Mouse (Mus musculus) liver, embryonic 11.5 days (tissue): ENCODE measurements at regions not wholly inside any gene's neighbourhood (a gene's known extent, or its start where the extent isn't known, plus 50 kb on each side); places are given as distances from the start of the nearest gene placed in this dataset.

Source experiments
- ATAC-seq: fragments of 200-750 bp; cut with Nextera tagmentation; replicated peaks from 2 replicates; pipeline ENCODE4 v1.8.0; 2017; ENCODE audit warnings: moderate number of reproducible peaks, mild to moderate bottlenecking, moderate TSS enrichment, moderate library complexity; ENCODE audit not compliant: low FRiP score
- DNase-seq: peaks from one replicate; pipeline ENCODE4 v3.0.0-alpha.2; 2017; ENCODE audit warnings: low spot score
- H3K27ac ChIP-seq: fragments of 300-500 bp; sonication (generic); 2 replicates; pipeline ENCODE4 v1.5.1; 2014; ENCODE audit warnings: mild to moderate bottlenecking, low read depth, low read length, control low read depth
- H3K27me3 ChIP-seq: fragments of 300-500 bp; sonication (generic); replicated peaks from 2 replicates; pipeline ENCODE4 v1.6.1; 2014; ENCODE audit warnings: low read length, mixed read lengths; ENCODE audit not compliant: control insufficient read depth, insufficient read depth
- H3K36me3 ChIP-seq: fragments of 300-500 bp; sonication (generic); 2 replicates; pipeline ENCODE4 v1.6.1; 2014; ENCODE audit warnings: mild to moderate bottlenecking, low read length, moderate library complexity, mixed read lengths; ENCODE audit not compliant: control insufficient read depth, insufficient read depth
- H3K4me1 ChIP-seq: fragments of 300-500 bp; sonication (generic); replicated peaks from 2 replicates; pipeline ENCODE4 v1.6.1; 2014; ENCODE audit warnings: low read length, mixed read lengths; ENCODE audit not compliant: control insufficient read depth, insufficient read depth
- H3K4me2 ChIP-seq: fragments of 300-500 bp; sonication (generic); 2 replicates; pipeline ENCODE4 v1.6.1; 2014; ENCODE audit warnings: mild to moderate bottlenecking, control low read depth, moderate library complexity
- H3K4me3 ChIP-seq: fragments of 300-500 bp; sonication (generic); 2 replicates; pipeline ENCODE4 v1.5.1; 2014; ENCODE audit warnings: low read depth, low read length, control low read depth
- H3K9ac ChIP-seq: fragments of 300-500 bp; sonication (generic); 2 replicates; pipeline ENCODE4 v1.6.1; 2014; ENCODE audit warnings: low read depth, low read length, control low read depth
- H3K9me3 ChIP-seq: fragments of 300-500 bp; sonication (generic); 2 replicates; pipeline ENCODE4 v1.6.1; 2016; ENCODE audit warnings: low read length, inconsistent platforms, mixed read lengths; ENCODE audit not compliant: control insufficient read depth
- WGBS: fragments of 180-500 bp; shearing (Covaris S2); extraction: QIAGEN DNeasy Blood & Tissue Kit; methylation state at CpG from one replicate; pipeline ENCODE4 v1.1.7; 2014; 5-methylcytosine and 5-hydroxymethylcytosine counted together

DNA sequence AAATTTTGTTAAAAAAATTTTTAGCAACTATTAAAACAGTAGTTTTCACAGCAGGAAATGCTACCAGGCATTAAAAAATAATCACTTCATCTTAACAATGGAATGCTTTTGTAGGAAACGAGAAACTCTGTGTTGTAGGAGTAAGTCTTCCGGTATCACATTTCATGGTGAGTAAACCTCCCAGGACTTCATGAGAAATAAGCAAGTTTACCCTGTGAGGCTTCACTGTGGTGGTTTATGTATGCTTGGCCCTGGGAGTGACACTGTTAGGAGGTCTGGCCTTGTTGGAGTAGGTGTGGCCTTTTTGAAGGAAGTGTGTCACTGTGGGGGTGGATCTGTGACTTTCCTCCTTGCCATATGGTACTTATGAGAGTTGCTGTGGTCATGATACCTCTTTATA is 289.0 kb upstream of the Igfbp3 start:
- H3K4me1 ChIP-seq: no peaks in the 10 kb centered on the region
- no peaks in the 10 kb centered on the region for H3K36me3 ChIP-seq
- 73% methylated on average over 2 of the region's 2 CpGs for WGBS
- H3K27me3 ChIP-seq: no peaks in the 10 kb centered on the region
- no peak overlapping the region for H3K27ac ChIP-seq
- no peak overlapping the region for H3K4me2 ChIP-seq
- ATAC-seq: no peak
- H3K4me3 ChIP-seq: no peak overlapping the region
- H3K9me3 ChIP-seq: no peaks in the 10 kb centered on the region
- H3K9ac ChIP-seq: no peak overlapping the region
- DNase-seq: no peak

DNA sequence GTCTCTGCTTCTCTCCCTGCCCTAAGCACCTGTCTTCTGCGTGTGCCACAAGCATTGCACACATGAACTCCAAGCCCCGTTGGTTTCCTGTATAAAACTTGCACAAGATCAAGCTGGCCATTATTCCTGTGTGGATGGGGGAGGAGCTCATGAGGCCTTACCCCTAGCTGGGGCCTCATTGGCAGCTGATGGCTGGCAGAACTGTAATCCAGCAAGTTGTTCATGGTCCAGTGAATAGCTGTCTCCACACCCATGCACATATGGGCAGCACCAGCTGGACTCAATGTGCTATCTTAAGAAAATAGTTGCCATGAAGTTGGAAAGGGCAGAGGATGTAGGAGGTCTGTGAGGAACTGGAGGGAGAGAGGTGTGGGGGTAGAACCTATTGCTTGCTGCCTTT is 288.3 kb upstream of the Igfbp3 start:
- H3K4me1 ChIP-seq: no peaks in the 10 kb centered on the region
- H3K27ac ChIP-seq: no peak overlapping the region
- no peak for ATAC-seq

GRCm38 (mm10) chr11:7497803-7498202 is 284.1 kb upstream of the Igfbp3 start:
- Histone ChIP-seq H3K9me3 (no peaks in the 10 kb centered on the region), H3K9ac (no peak overlapping the region), H3K27me3 (no peaks in the 10 kb centered on the region), H3K4me3 (no peak overlapping the region), H3K4me2 (no peak overlapping the region), H3K27ac (no peak overlapping the region), H3K4me1 (no peaks in the 10 kb centered on the region), H3K36me3 (no peaks in the 10 kb centered on the region)
- DNase-seq: no peak
- WGBS: 57% methylated on average over 6 of the region's 6 CpGs
- no peak for ATAC-seq

More for the DNA sequence above, 288.3 kb upstream of the Igfbp3 start:
- no peaks in the 10 kb centered on the region for H3K27me3 ChIP-seq
- H3K9ac ChIP-seq: no peak overlapping the region
- WGBS: 67% methylated on average over 2 of the region's 2 CpGs
- H3K4me2 ChIP-seq: no peak overlapping the region
- DNase-seq: no peak
- no peak overlapping the region for H3K4me3 ChIP-seq
- no peaks in the 10 kb centered on the region for H3K36me3 ChIP-seq
- no peaks in the 10 kb centered on the region for H3K9me3 ChIP-seq

DNA sequence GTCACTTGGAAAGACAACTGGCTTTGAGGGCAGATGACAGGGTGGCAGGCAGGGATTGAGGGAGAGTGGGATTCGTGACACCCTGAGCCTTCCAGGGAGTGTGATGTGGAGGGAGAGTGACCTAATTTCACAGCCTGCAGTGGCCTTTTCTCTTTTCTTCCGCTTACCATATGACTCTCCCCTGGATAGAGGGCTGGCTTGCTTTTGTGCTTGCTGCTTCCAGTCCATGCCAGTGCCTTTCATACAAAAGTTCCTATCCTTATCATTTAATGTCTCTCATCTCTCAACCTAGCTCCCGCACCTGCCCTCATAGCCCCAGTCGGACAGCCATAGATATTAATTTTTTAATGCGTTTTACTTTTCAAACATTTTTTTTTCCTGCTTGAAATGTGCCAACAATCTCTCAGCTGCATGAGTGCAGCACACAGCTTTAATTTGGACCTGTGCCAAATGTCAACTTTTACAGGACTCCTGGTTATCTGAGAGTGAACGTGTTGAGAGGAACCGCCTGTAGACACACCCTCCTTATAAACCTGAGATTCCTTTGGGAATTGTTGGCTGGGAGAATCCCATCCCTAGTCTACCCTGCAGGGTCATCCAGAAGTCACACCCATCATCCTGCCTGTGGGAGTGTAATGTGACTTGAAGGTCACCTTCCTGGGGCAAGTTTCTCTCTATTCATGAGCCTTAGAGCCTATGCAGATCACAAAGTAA is 260.3 kb upstream of the Igfbp3 start:
- Histone ChIP-seq H3K36me3 (no peaks in the 10 kb centered on the region), H3K4me3 (no peak overlapping the region), H3K9me3 (no peaks in the 10 kb centered on the region), H3K9ac (no peak overlapping the region), H3K27ac (no peak overlapping the region), H3K4me1 (no peaks in the 10 kb centered on the region), H3K27me3 (no peaks in the 10 kb centered on the region), H3K4me2 (no peak overlapping the region)
- 83% methylated on average over 7 of the region's 7 CpGs for WGBS
- DNase-seq (no peak), ATAC-seq (no peak)

DNA sequence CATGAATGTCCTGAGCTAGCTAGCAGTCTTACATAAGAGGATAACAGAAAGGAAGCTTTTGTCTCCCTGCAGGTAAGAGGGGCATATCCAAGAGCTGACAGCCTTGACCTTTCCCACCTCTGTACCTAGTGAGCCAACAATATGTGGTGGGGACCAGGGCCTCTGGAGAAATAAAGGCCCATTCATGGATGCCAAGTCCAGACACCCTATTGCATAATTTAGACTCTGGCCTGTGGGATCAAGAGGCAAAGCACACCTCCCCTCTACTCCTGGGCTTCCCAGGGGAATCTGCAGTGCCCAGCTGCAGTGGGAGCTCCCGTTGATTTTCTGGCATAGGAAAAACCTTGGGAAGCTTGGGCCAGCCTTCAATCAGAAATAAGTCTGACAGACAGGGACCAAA is 251.8 kb upstream of the Igfbp3 start:
- DNase-seq (no peak), ATAC-seq (no peak)
- no peaks in the 10 kb centered on the region for H3K27me3 ChIP-seq
- no peaks in the 10 kb centered on the region for H3K36me3 ChIP-seq
- H3K4me3 ChIP-seq: no peak overlapping the region
- no peak overlapping the region for H3K4me2 ChIP-seq
- no peak overlapping the region for H3K9ac ChIP-seq
- WGBS: 87% methylated on average over 1 of the region's 1 CpGs
- no peaks in the 10 kb centered on the region for H3K4me1 ChIP-seq
- no peaks in the 10 kb centered on the region for H3K9me3 ChIP-seq
- H3K27ac ChIP-seq: no peak overlapping the region

DNA sequence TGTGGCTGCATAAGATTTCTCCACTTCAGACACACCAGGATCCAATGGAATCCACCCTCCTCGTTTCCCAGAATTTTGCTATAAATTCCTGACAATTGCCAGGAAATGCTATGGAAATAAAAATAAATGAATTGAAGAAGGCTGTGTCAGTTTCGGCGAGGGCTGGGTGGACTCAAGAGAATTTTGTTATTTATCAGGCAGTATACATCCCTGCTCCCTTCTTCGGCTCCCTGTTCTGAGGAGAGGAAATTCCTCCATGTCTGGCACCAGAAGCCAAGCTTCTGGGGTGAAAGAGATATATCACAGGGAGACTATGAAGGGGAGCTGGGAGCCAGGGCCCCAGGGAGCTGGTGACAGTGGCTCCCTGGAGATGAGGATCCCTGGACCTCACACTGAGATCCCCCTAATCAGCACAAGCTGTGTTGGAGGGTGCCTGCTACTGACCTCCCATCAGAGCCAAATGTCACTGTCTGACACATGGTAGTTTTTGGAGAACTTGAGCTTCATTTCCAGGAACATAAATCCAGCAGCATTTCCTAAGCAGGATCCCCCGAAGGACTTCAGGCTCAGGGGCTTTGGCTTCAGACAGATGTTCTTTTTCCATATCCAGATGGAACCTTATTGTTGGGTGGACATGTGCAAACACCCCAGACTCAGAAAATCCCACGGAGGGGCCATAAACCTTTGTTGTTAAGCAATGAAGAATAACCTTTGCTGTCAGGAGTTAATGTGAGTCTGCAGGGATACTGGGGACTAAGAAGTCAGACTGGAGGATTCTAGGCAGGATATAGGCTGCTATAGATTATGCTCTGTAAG is 248.4 kb upstream of the Igfbp3 start:
- Histone ChIP-seq H3K9ac (no peak overlapping the region), H3K4me1 (no peaks in the 10 kb centered on the region), H3K4me3 (no peak overlapping the region), H3K27ac (no peak overlapping the region), H3K27me3 (no peaks in the 10 kb centered on the region), H3K4me2 (no peak overlapping the region), H3K36me3 (no peaks in the 10 kb centered on the region), H3K9me3 (no peaks in the 10 kb centered on the region)
- DNase-seq (no peak), ATAC-seq (no peak)
- WGBS: 55% methylated on average over 6 of the region's 6 CpGs

GRCm38 (mm10) chr11:7451756-7452155 is 238.0 kb upstream of the Igfbp3 start:
- Histone ChIP-seq H3K4me3 (no peak overlapping the region), H3K4me1 (no peaks in the 10 kb centered on the region), H3K27ac (no peak overlapping the region), H3K4me2 (no peak overlapping the region), H3K9me3 (no peaks in the 10 kb centered on the region), H3K27me3 (no peaks in the 10 kb centered on the region), H3K36me3 (no peaks in the 10 kb centered on the region), H3K9ac (no peak overlapping the region)
- 74% methylated on average over 4 of the region's 4 CpGs for WGBS
- ATAC-seq (no peak), DNase-seq (no peak)

- no peaks in the 10 kb centered on the region for H3K27me3 ChIP-seq
- DNase-seq (no peak), ATAC-seq (no peak)
- peaks cover 2% of the 10 kb centered on the region; the same call in 1 of the 2 replicates for H3K9me3 ChIP-seq
- no peak overlapping the region for H3K4me3 ChIP-seq
- no peak overlapping the region for H3K9ac ChIP-seq
- H3K36me3 ChIP-seq: no peaks in the 10 kb centered on the region
- H3K4me1 ChIP-seq: no peaks in the 10 kb centered on the region
- no peak overlapping the region for H3K4me2 ChIP-seq
- H3K27ac ChIP-seq: no peak overlapping the region
- 94% methylated on average over 8 of the region's 8 CpGs for WGBS
These were observed 230.8 kb upstream of the Igfbp3 start for GRCm38 (mm10) chr11:7444494-7444893.

- Histone ChIP-seq H3K27ac (no peak overlapping the region), H3K4me2 (no peak overlapping the region), H3K9me3 (no peaks in the 10 kb centered on the region), H3K4me1 (no peaks in the 10 kb centered on the region), H3K36me3 (no peaks in the 10 kb centered on the region), H3K27me3 (no peaks in the 10 kb centered on the region), H3K9ac (no peak overlapping the region), H3K4me3 (no peak overlapping the region)
- DNase-seq (no peak), ATAC-seq (no peak; the same call in 1 of the 2 replicates)
- WGBS: 57% methylated on average over 3 of the region's 3 CpGs
These were observed 225.6 kb upstream of the Igfbp3 start for GRCm38 (mm10) chr11:7439276-7439675.
